Mouse (Mus musculus) myocyte (in vitro differentiated cells): ENCODE data around the gene Bmp6. TPM values are rescaled to one million over a fixed set of nuclear protein-coding genes. Genes with fewer than 3 reads are reported as not detected.

Experiments
- H3K27me3 ChIP-seq: one replicate; pipeline ENCODE4 v1.6.1; 2011; ENCODE audit not compliant: control insufficient read depth, insufficient read depth, insufficient read length
- H3K36me3 ChIP-seq: one replicate; pipeline ENCODE4 v1.6.1; 2011; ENCODE audit not compliant: control insufficient read depth, insufficient read depth
- H3K4me2 ChIP-seq: one replicate; pipeline ENCODE4 v1.6.1; 2011; ENCODE audit warnings: low read depth, control low read depth
- H3K4me3 ChIP-seq: one replicate; pipeline ENCODE4 v1.5.1; 2011; ENCODE audit warnings: mild to moderate bottlenecking, control low read depth, moderate library complexity
- H3K79me2 ChIP-seq: one replicate; pipeline ENCODE4 v1.6.1; 2011; ENCODE audit not compliant: control insufficient read depth, insufficient read depth
- H3ac ChIP-seq: one replicate; pipeline ENCODE4 v1.6.1; 2011; ENCODE audit not compliant: control insufficient read depth, insufficient read length
- CEBPB ChIP-seq: IDR thresholded peaks from 2 replicates; pipeline ENCODE4 v1.6.1; 2011; ENCODE audit warnings: mild to moderate bottlenecking, moderate library complexity; ENCODE audit not compliant: poor library complexity, insufficient read depth, severe bottlenecking
- E2F4 ChIP-seq: IDR thresholded peaks from one replicate; pipeline ENCODE4 v1.6.1; 2011; ENCODE audit warnings: mild to moderate bottlenecking, control low read depth, moderate library complexity; ENCODE audit not compliant: insufficient read depth
- MAX ChIP-seq: IDR thresholded peaks from one replicate; pipeline ENCODE4 v1.6.1; 2011; ENCODE audit warnings: low read depth, mild to moderate bottlenecking, control low read depth
- MYOD1 ChIP-seq, 3 experiments: IDR thresholded peaks; one replicate each; pipeline ENCODE4 v1.6.1; 2011; ENCODE audit warnings: control low read depth in 2 of 3, low read depth in 2 of 3, mild to moderate bottlenecking in 2 of 3, moderate library complexity in 1 of 3; ENCODE audit not compliant: insufficient read length in 2 of 3, control insufficient read depth in 1 of 3
- MYOG ChIP-seq, 3 experiments: IDR thresholded peaks; one replicate each; pipeline ENCODE4 v1.6.1; 2011; ENCODE audit warnings: control low read depth in 2 of 3, low read depth in 2 of 3, mild to moderate bottlenecking in 2 of 3; ENCODE audit not compliant: insufficient read length in 2 of 3, control insufficient read depth in 1 of 3, insufficient read depth in 1 of 3
- POLR2A ChIP-seq: IDR thresholded peaks from one replicate; pipeline ENCODE4 v1.6.1; 2011; ENCODE audit warnings: low read depth, mild to moderate bottlenecking, control low read depth, moderate library complexity; ENCODE audit not compliant: insufficient read length
- POLR2AphosphoS2 ChIP-seq: IDR thresholded peaks from one replicate; pipeline ENCODE4 v1.6.1; 2011; ENCODE audit warnings: low read depth, control low read depth; ENCODE audit not compliant: insufficient read length
- REST ChIP-seq: IDR thresholded peaks from one replicate; pipeline ENCODE4 v1.6.1; 2011; ENCODE audit warnings: mild to moderate bottlenecking, control low read depth, moderate library complexity; ENCODE audit not compliant: insufficient read depth, insufficient read length
- SRF ChIP-seq: IDR thresholded peaks from one replicate; pipeline ENCODE4 v1.6.1; 2011; ENCODE audit warnings: low read depth; ENCODE audit not compliant: control insufficient read depth, insufficient read length
- TCF12 ChIP-seq: IDR thresholded peaks from one replicate; pipeline ENCODE4 v1.6.1; 2011; ENCODE audit warnings: mild to moderate bottlenecking, control low read depth; ENCODE audit not compliant: poor library complexity, insufficient read depth, severe bottlenecking
- TCF3 ChIP-seq: IDR thresholded peaks from one replicate; pipeline ENCODE4 v1.6.1; 2011; ENCODE audit warnings: low read depth, control low read depth; ENCODE audit not compliant: insufficient read length
- USF1 ChIP-seq: IDR thresholded peaks from one replicate; pipeline ENCODE4 v1.6.1; 2011; ENCODE audit warnings: low read depth, mild to moderate bottlenecking, control low read depth, moderate library complexity
- polyA plus RNA-seq: library from polyadenylated mRNA; unstranded; fragments of >200 nt; fragmentation: generic; extraction: Trizol; gene quantifications from one replicate; pipeline ENCODE4 v1.2.1, GENCODE M21; 2012; ENCODE audit warnings: missing spikeins

Bmp6 gene
- polyA plus RNA-seq, 1 experiment = 0.06 TPM

DNA sequence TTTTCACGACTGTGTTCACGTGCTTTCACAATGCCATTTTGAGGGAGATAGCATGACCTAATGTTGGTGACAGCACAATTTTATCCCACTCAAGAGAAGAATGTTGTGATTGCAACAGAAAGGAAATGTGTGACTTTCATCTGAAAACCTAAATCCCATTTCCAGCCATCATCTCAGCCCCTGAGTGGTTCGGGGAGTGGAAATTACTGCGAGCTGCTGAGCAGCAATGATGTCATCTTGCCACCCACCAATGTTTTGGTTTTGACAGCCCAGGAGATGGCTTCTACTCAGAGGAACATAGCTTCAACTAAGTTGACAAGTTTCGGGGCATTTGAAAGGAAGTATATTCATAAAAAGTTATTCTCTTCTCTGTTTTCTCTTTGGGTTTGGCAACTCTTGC lies 202.8 kb downstream of the Bmp6 start:
- Histone ChIP-seq H3ac (no peak overlapping the region), H3K36me3 (no peaks in the 10 kb centered on the region)

DNA sequence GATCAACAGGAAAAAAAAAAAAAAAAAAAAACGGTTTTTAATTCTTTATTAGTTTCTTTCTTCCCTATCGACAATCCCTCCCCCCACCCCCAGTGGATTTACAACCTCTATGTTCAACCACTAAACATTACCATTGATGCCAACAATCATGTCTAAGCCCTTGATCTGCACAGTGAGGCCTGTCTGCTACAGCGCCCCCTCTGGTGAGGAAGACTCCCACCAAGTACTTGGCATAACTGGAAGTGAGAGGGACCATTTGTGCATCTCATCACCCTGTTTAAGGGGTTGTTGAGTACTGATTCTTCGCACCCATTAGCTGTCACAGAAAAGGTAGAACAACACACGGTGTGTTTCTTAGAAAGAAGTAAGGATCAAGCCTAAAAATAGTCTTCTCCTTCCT lies 203.8 kb downstream of the Bmp6 start:
- Histone ChIP-seq H3ac (no peak overlapping the region), H3K4me3 (no peak overlapping the region), H3K79me2 (no peaks in the 10 kb centered on the region), H3K36me3 (no peaks in the 10 kb centered on the region), H3K4me2 (no peak overlapping the region), H3K27me3 (peaks cover 8% of the 10 kb centered on the region)
- no peak for TF ChIP-seq TCF12
- TF ChIP-seq TCF3 = no peak
- no peak for TF ChIP-seq CEBPB
- TF ChIP-seq USF1 = no peak
- TF ChIP-seq MYOD1 (IDR thresholded peaks at IDR 0.05; ENCODE audit: control insufficient read depth in 1 of 3, insufficient read length in 2 of 3, low read depth in 2 of 3) = no peak
- TF ChIP-seq SRF = no peak
- no peak for TF ChIP-seq POLR2AphosphoS2
- no peak for TF ChIP-seq E2F4
- TF ChIP-seq POLR2A = no peak
- TF ChIP-seq MAX = no peak
- no peak for TF ChIP-seq MYOG (IDR thresholded peaks at IDR 0.05; ENCODE audit: control insufficient read depth in 1 of 3, insufficient read depth in 1 of 3, insufficient read length in 2 of 3, low read depth in 2 of 3)
- no peak for TF ChIP-seq REST

More for the DNA sequence above, 202.8 kb downstream of the Bmp6 start:
- H3K79me2 ChIP-seq = no peaks in the 10 kb centered on the region
- no peak overlapping the region for H3K4me2 ChIP-seq
- no peak for TF ChIP-seq MYOG (IDR thresholded peaks at IDR 0.05; ENCODE audit: control insufficient read depth in 1 of 3, insufficient read depth in 1 of 3, insufficient read length in 2 of 3, low read depth in 2 of 3)
- TF ChIP-seq TCF3 = no peak
- TF ChIP-seq MAX = no peak
- TF ChIP-seq CEBPB = no peak
- TF ChIP-seq REST = no peak
- TF ChIP-seq POLR2A = no peak
- no peak for TF ChIP-seq MYOD1 (IDR thresholded peaks at IDR 0.05; ENCODE audit: control insufficient read depth in 1 of 3, insufficient read length in 2 of 3, low read depth in 2 of 3)
- TF ChIP-seq USF1 = no peak
- no peak for TF ChIP-seq SRF
- TF ChIP-seq E2F4 = no peak
- TF ChIP-seq TCF12 = no peak
- TF ChIP-seq POLR2AphosphoS2 = no peak
- peaks cover 12% of the 10 kb centered on the region for H3K27me3 ChIP-seq
- no peak overlapping the region for H3K4me3 ChIP-seq

Other genes starting within 250 kb of the Bmp6 start
- gene Dsp, start 193.8 kb upstream of the Bmp6 start, polyA plus RNA-seq = not detected
- 8.6 TPM for gene Snrnp48, start 140.2 kb upstream of the Bmp6 start, polyA plus RNA-seq
- 127 TPM for gene Txndc5, start 183.7 kb downstream of the Bmp6 start, polyA plus RNA-seq